Mouse (Mus musculus): ENCODE measurements at regions not wholly inside any gene's neighbourhood (a gene's known extent, or its start where the extent isn't known, plus 50 kb on each side); places are given as distances from the start of the nearest gene placed in this dataset.

GRCm38 (mm10) chr1:157028682-157029081 is 79.8 kb downstream of the Tex35 start:
- Histone ChIP-seq H3K4me2 (no peak overlapping the region), H3K9ac (no peak overlapping the region), H3K4me1 (replicated peaks) (no peaks in the 10 kb centered on the region), H3K4me3 (no peak overlapping the region), H3K27me3 (no peaks in the 10 kb centered on the region), H3K27ac (no peak overlapping the region), H3K9me3 (replicated peaks) (no peaks in the 10 kb centered on the region), H3K36me3 (no peaks in the 10 kb centered on the region)
- ATAC-seq (replicated peaks; ENCODE audit: insufficient number of reproducible peaks, insufficient read depth, low FRiP score, low read depth) = no peak
- 88% methylated on average over 3 of the region's 3 CpGs for WGBS

GRCm38 (mm10) chr1:157027681-157028080 is 80.8 kb downstream of the Tex35 start:
- H3K4me2 ChIP-seq = no peak overlapping the region
- no peaks in the 10 kb centered on the region for H3K4me1 ChIP-seq (replicated peaks)
- H3K36me3 ChIP-seq = no peaks in the 10 kb centered on the region
- H3K4me3 ChIP-seq = no peak overlapping the region
- no peaks in the 10 kb centered on the region for H3K9me3 ChIP-seq (replicated peaks)
- no peak overlapping the region for H3K27ac ChIP-seq
- no peaks in the 10 kb centered on the region for H3K27me3 ChIP-seq
- no peak overlapping the region for H3K9ac ChIP-seq
- no peak for ATAC-seq (replicated peaks; ENCODE audit: insufficient number of reproducible peaks, insufficient read depth, low FRiP score, low read depth)
- WGBS = 89% methylated on average over 7 of the region's 7 CpGs

- no peak for ATAC-seq (replicated peaks; ENCODE audit: insufficient number of reproducible peaks, insufficient read depth, low FRiP score, low read depth)
- no peak overlapping the region for H3K4me2 ChIP-seq
- no peaks in the 10 kb centered on the region for H3K9me3 ChIP-seq (replicated peaks)
- no peak overlapping the region for H3K9ac ChIP-seq
- H3K4me1 ChIP-seq (replicated peaks) = peaks cover 15% of the 10 kb centered on the region
- no peak overlapping the region for H3K27ac ChIP-seq
- H3K4me3 ChIP-seq = no peak overlapping the region
- WGBS = 75% methylated on average over 6 of the region's 6 CpGs
- no peaks in the 10 kb centered on the region for H3K36me3 ChIP-seq
- H3K27me3 ChIP-seq = no peaks in the 10 kb centered on the region
Observed at GRCm38 (mm10) chr1:157023462-157023861, 84.0 kb upstream of the Ralgps2 start.

- H3K9ac ChIP-seq = no peak overlapping the region
- WGBS = 83% methylated on average over 12 of the region's 12 CpGs
- no peak overlapping the region for H3K4me3 ChIP-seq
- H3K4me2 ChIP-seq = no peak overlapping the region
- no peaks in the 10 kb centered on the region for H3K9me3 ChIP-seq (replicated peaks)
- H3K4me1 ChIP-seq (replicated peaks) = peaks cover 15% of the 10 kb centered on the region
- H3K36me3 ChIP-seq = no peaks in the 10 kb centered on the region
- no peak overlapping the region for H3K27ac ChIP-seq
- no peak for ATAC-seq (replicated peaks; ENCODE audit: insufficient number of reproducible peaks, insufficient read depth, low FRiP score, low read depth)
- no peaks in the 10 kb centered on the region for H3K27me3 ChIP-seq
Observed at GRCm38 (mm10) chr1:157022456-157023435, 83.3 kb upstream of the Ralgps2 start.

GRCm38 (mm10) chr1:157019892-157020291 is 80.5 kb upstream of the Ralgps2 start:
- H3K27ac ChIP-seq = peak overlapping the region; percentile 11; the same call in 1 of the 2 replicates
- H3K4me1 ChIP-seq (replicated peaks) = peaks cover 15% of the 10 kb centered on the region
- H3K36me3 ChIP-seq = no peaks in the 10 kb centered on the region
- no peak overlapping the region for H3K9ac ChIP-seq
- H3K4me3 ChIP-seq = no peak overlapping the region
- 52% methylated on average over 7 of the region's 7 CpGs for WGBS
- ATAC-seq (replicated peaks; ENCODE audit: insufficient number of reproducible peaks, insufficient read depth, low FRiP score, low read depth) = no peak
- no peak overlapping the region for H3K4me2 ChIP-seq
- H3K9me3 ChIP-seq (replicated peaks) = no peaks in the 10 kb centered on the region
- no peaks in the 10 kb centered on the region for H3K27me3 ChIP-seq

- Histone ChIP-seq H3K9me3 (replicated peaks) (no peaks in the 10 kb centered on the region), H3K27me3 (no peaks in the 10 kb centered on the region), H3K4me2 (no peak overlapping the region), H3K4me1 (replicated peaks) (peaks cover 18% of the 10 kb centered on the region), H3K9ac (no peak overlapping the region), H3K4me3 (no peak overlapping the region), H3K27ac (no peak overlapping the region), H3K36me3 (no peaks in the 10 kb centered on the region)
- ATAC-seq (replicated peaks; ENCODE audit: insufficient number of reproducible peaks, insufficient read depth, low FRiP score, low read depth) = no peak
- 72% methylated on average over 2 of the region's 2 CpGs for WGBS
Observed at GRCm38 (mm10) chr1:157018726-157019125, 79.3 kb upstream of the Ralgps2 start.

- peaks cover 23% of the 10 kb centered on the region for H3K4me1 ChIP-seq (replicated peaks)
- H3K4me3 ChIP-seq = no peak overlapping the region
- H3K4me2 ChIP-seq = no peak overlapping the region
- no peaks in the 10 kb centered on the region for H3K9me3 ChIP-seq (replicated peaks)
- H3K36me3 ChIP-seq = no peaks in the 10 kb centered on the region
- H3K27ac ChIP-seq = peak overlapping the region; percentile 13; the same call in 1 of the 2 replicates
- H3K9ac ChIP-seq = no peak overlapping the region
- 74% methylated on average over 13 of the region's 13 CpGs for WGBS
- H3K27me3 ChIP-seq = no peaks in the 10 kb centered on the region
- ATAC-seq (replicated peaks; ENCODE audit: insufficient number of reproducible peaks, insufficient read depth, low FRiP score, low read depth) = no peak
Observed at GRCm38 (mm10) chr1:157017198-157017994, 78.0 kb upstream of the Ralgps2 start.

- H3K9ac ChIP-seq = no peak overlapping the region
- no peaks in the 10 kb centered on the region for H3K27me3 ChIP-seq
- H3K4me1 ChIP-seq (replicated peaks) = peaks cover 23% of the 10 kb centered on the region
- no peaks in the 10 kb centered on the region for H3K36me3 ChIP-seq
- no peak for ATAC-seq (replicated peaks; ENCODE audit: insufficient number of reproducible peaks, insufficient read depth, low FRiP score, low read depth)
- no peak overlapping the region for H3K4me3 ChIP-seq
- H3K4me2 ChIP-seq = no peak overlapping the region
- H3K9me3 ChIP-seq (replicated peaks) = no peaks in the 10 kb centered on the region
- H3K27ac ChIP-seq = no peak overlapping the region
- WGBS = 54% methylated on average over 8 of the region's 8 CpGs
Observed at GRCm38 (mm10) chr1:157016625-157017024, 77.2 kb upstream of the Ralgps2 start.

GRCm38 (mm10) chr1:157014532-157015497 is 75.4 kb upstream of the Ralgps2 start:
- 74% methylated on average over 17 of the region's 17 CpGs for WGBS
- Histone ChIP-seq H3K27me3 (no peaks in the 10 kb centered on the region), H3K4me1 (replicated peaks) (peaks cover 15% of the 10 kb centered on the region; the same call in 1 of the 2 replicates), H3K4me3 (no peak overlapping the region), H3K36me3 (no peaks in the 10 kb centered on the region), H3K27ac (peak overlapping the region; percentile 35; the same call in 1 of the 2 replicates), H3K9me3 (replicated peaks) (no peaks in the 10 kb centered on the region), H3K9ac (no peak overlapping the region), H3K4me2 (no peak overlapping the region)
- peak; percentile 47 for ATAC-seq (replicated peaks; ENCODE audit: insufficient number of reproducible peaks, insufficient read depth, low FRiP score, low read depth)

GRCm38 (mm10) chr1:157013669-157014048 is 74.2 kb upstream of the Ralgps2 start:
- Histone ChIP-seq H3K9ac (no peak overlapping the region), H3K9me3 (replicated peaks) (no peaks in the 10 kb centered on the region), H3K36me3 (no peaks in the 10 kb centered on the region), H3K4me3 (no peak overlapping the region), H3K4me1 (replicated peaks) (peaks cover 17% of the 10 kb centered on the region), H3K27ac (no peak overlapping the region), H3K27me3 (no peaks in the 10 kb centered on the region), H3K4me2 (no peak overlapping the region)
- WGBS = 57% methylated on average over 7 of the region's 7 CpGs
- ATAC-seq (replicated peaks; ENCODE audit: insufficient number of reproducible peaks, insufficient read depth, low FRiP score, low read depth) = no peak
